Mouse (Mus musculus) heart, embryonic 16.5 days (tissue): ENCODE data around the gene Btbd9. TPM values are rescaled to one million over a fixed set of nuclear protein-coding genes. Genes with fewer than 3 reads are reported as not detected.

ENCODE experiments used
- ATAC-seq: fragments of 200-750 bp; cut with Nextera tagmentation; replicated peaks from 2 replicates; pipeline ENCODE4 v1.8.0; 2017; ENCODE audit warnings: moderate number of reproducible peaks; ENCODE audit not compliant: insufficient read depth, low FRiP score; ENCODE audit errors: extremely low read depth
- H3K27ac ChIP-seq: fragments of 300-500 bp; sonication (generic); 2 replicates; pipeline ENCODE4 v1.5.1; 2014; ENCODE audit warnings: mild to moderate bottlenecking, low read length, control low read depth, moderate library complexity
- H3K27me3 ChIP-seq: fragments of 300-500 bp; sonication (generic); 2 replicates; pipeline ENCODE4 v1.6.1; 2014; ENCODE audit warnings: low read length, mixed read lengths; ENCODE audit not compliant: control insufficient read depth, insufficient read depth
- H3K36me3 ChIP-seq: fragments of 300-500 bp; sonication (generic); 2 replicates; pipeline ENCODE4 v1.6.1; 2014; ENCODE audit not compliant: control insufficient read depth, insufficient read depth
- H3K4me1 ChIP-seq: fragments of 300-500 bp; sonication (generic); 2 replicates; pipeline ENCODE4 v1.6.1; 2014; ENCODE audit warnings: low read length, mixed read lengths; ENCODE audit not compliant: control insufficient read depth, insufficient read depth
- H3K4me2 ChIP-seq: fragments of 300-500 bp; sonication (generic); 2 replicates; pipeline ENCODE4 v1.6.1; 2014; ENCODE audit warnings: low read depth, mild to moderate bottlenecking, control low read depth, low read length
- H3K4me3 ChIP-seq: fragments of 300-500 bp; sonication (generic); 2 replicates; pipeline ENCODE4 v1.5.1; 2014; ENCODE audit warnings: mild to moderate bottlenecking, control low read depth, low read length
- H3K9ac ChIP-seq: fragments of 300-500 bp; sonication (generic); 2 replicates; pipeline ENCODE4 v1.6.1; 2014; ENCODE audit warnings: low read length, control low read depth
- H3K9me3 ChIP-seq: fragments of 300-500 bp; sonication (generic); replicated peaks from 2 replicates; pipeline ENCODE4 v1.6.1; 2016; ENCODE audit warnings: low read length; ENCODE audit not compliant: control insufficient read depth
- WGBS: fragments of 180-500 bp; shearing (Covaris S2); extraction: QIAGEN DNeasy Blood & Tissue Kit; methylation state at CpG from one replicate; pipeline ENCODE4 v1.1.7; 2014; 5-methylcytosine and 5-hydroxymethylcytosine counted together
- polyA plus RNA-seq: library from polyadenylated mRNA; unstranded; fragments of >200 nt; fragmentation: Nextera tagmentation; extraction: Ambion mirVana; gene quantifications from 2 replicates; pipeline ENCODE4 v1.2.1, GENCODE M21; 2015

Gene Btbd9
- polyA plus RNA-seq, 1 experiment from 2014 or later = 38.9 TPM

- H3K9ac ChIP-seq = no peak overlapping the region
- ATAC-seq = no peak
- peaks cover 17% of the 10 kb centered on the region for H3K36me3 ChIP-seq
- peaks cover 13% of the 10 kb centered on the region for H3K4me1 ChIP-seq
- H3K27me3 ChIP-seq = no peaks in the 10 kb centered on the region
- no peak overlapping the region for H3K27ac ChIP-seq
- peaks cover 5% of the 10 kb centered on the region; the same call in 1 of the 2 replicates for H3K9me3 ChIP-seq
- WGBS = 83% methylated on average over 11 of the region's 11 CpGs
- no peak overlapping the region for H3K4me3 ChIP-seq
- H3K4me2 ChIP-seq = no peak overlapping the region
Measured at GRCm38 (mm10) chr17:30606206-30606605, 29.9 kb upstream of the Btbd9 start.

- H3K4me3 ChIP-seq = no peak overlapping the region
- peaks cover 4% of the 10 kb centered on the region; the same call in 1 of the 2 replicates for H3K9me3 ChIP-seq
- H3K4me1 ChIP-seq = peaks cover 11% of the 10 kb centered on the region
- H3K27ac ChIP-seq = no peak overlapping the region
- H3K27me3 ChIP-seq = no peaks in the 10 kb centered on the region
- peaks cover 25% of the 10 kb centered on the region for H3K36me3 ChIP-seq
- no peak overlapping the region for H3K4me2 ChIP-seq
- 92% methylated on average over 5 of the region's 5 CpGs for WGBS
- H3K9ac ChIP-seq = no peak overlapping the region
- ATAC-seq = no peak
Measured at GRCm38 (mm10) chr17:30605001-30605400, 28.7 kb upstream of the Btbd9 start.

GRCm38 (mm10) chr17:30604296-30604695, 28.0 kb upstream of the Btbd9 start:
- Histone ChIP-seq H3K27ac (no peak overlapping the region), H3K4me2 (no peak overlapping the region), H3K4me1 (peaks cover 4% of the 10 kb centered on the region), H3K36me3 (peaks cover 27% of the 10 kb centered on the region), H3K27me3 (no peaks in the 10 kb centered on the region), H3K4me3 (no peak overlapping the region), H3K9ac (no peak overlapping the region), H3K9me3 (no peaks in the 10 kb centered on the region)
- WGBS = 93% methylated on average over 6 of the region's 6 CpGs
- ATAC-seq = no peak

- Histone ChIP-seq H3K36me3 (peaks cover 41% of the 10 kb centered on the region), H3K9me3 (no peaks in the 10 kb centered on the region), H3K4me2 (no peak overlapping the region), H3K27ac (no peak overlapping the region), H3K4me1 (no peaks in the 10 kb centered on the region), H3K9ac (no peak overlapping the region), H3K4me3 (no peak overlapping the region), H3K27me3 (no peaks in the 10 kb centered on the region)
- WGBS = 91% methylated on average over 14 of the region's 14 CpGs
- ATAC-seq = no peak
Measured at GRCm38 (mm10) chr17:30602175-30602574, 25.9 kb upstream of the Btbd9 start.

GRCm38 (mm10) chr17:30598300-30598699, 22.0 kb upstream of the Btbd9 start:
- no peak for ATAC-seq
- Histone ChIP-seq H3K27me3 (no peaks in the 10 kb centered on the region), H3K4me1 (no peaks in the 10 kb centered on the region), H3K4me3 (no peak overlapping the region), H3K4me2 (no peak overlapping the region), H3K9ac (no peak overlapping the region), H3K9me3 (no peaks in the 10 kb centered on the region; the same call in 1 of the 2 replicates), H3K27ac (no peak overlapping the region), H3K36me3 (peaks cover 59% of the 10 kb centered on the region)
- WGBS = 86% methylated on average over 5 of the region's 5 CpGs

GRCm38 (mm10) chr17:30597786-30598185, 21.5 kb upstream of the Btbd9 start:
- Histone ChIP-seq H3K9ac (no peak overlapping the region), H3K27ac (no peak overlapping the region), H3K4me2 (no peak overlapping the region), H3K27me3 (no peaks in the 10 kb centered on the region), H3K4me3 (no peak overlapping the region), H3K9me3 (no peaks in the 10 kb centered on the region; the same call in 1 of the 2 replicates), H3K36me3 (peaks cover 60% of the 10 kb centered on the region), H3K4me1 (no peaks in the 10 kb centered on the region)
- WGBS = 92% methylated on average over 9 of the region's 9 CpGs
- ATAC-seq = no peak

GRCm38 (mm10) chr17:30594846-30595245, 18.6 kb upstream of the Btbd9 start:
- H3K4me2 ChIP-seq = no peak overlapping the region
- 67% methylated on average over 6 of the region's 6 CpGs for WGBS
- peaks cover 49% of the 10 kb centered on the region for H3K36me3 ChIP-seq
- no peaks in the 10 kb centered on the region for H3K27me3 ChIP-seq
- no peak overlapping the region for H3K9ac ChIP-seq
- H3K4me3 ChIP-seq = no peak overlapping the region
- H3K27ac ChIP-seq = no peak overlapping the region
- no peak for ATAC-seq
- no peaks in the 10 kb centered on the region for H3K4me1 ChIP-seq
- H3K9me3 ChIP-seq = no peaks in the 10 kb centered on the region; the same call in 1 of the 2 replicates

- no peak overlapping the region for H3K9ac ChIP-seq
- H3K9me3 ChIP-seq = no peaks in the 10 kb centered on the region; the same call in 1 of the 2 replicates
- no peak for ATAC-seq
- no peaks in the 10 kb centered on the region for H3K4me1 ChIP-seq
- WGBS = 75% methylated on average over 5 of the region's 5 CpGs
- H3K27me3 ChIP-seq = no peaks in the 10 kb centered on the region
- no peak overlapping the region for H3K27ac ChIP-seq
- H3K4me2 ChIP-seq = no peak overlapping the region
- peaks cover 46% of the 10 kb centered on the region for H3K36me3 ChIP-seq
- no peak overlapping the region for H3K4me3 ChIP-seq
Measured at GRCm38 (mm10) chr17:30594407-30594806, 18.1 kb upstream of the Btbd9 start.

GRCm38 (mm10) chr17:30590417-30591198, 14.3 kb upstream of the Btbd9 start:
- Histone ChIP-seq H3K4me2 (no peak overlapping the region), H3K9me3 (no peaks in the 10 kb centered on the region), H3K36me3 (peaks cover 23% of the 10 kb centered on the region), H3K4me3 (no peak overlapping the region), H3K4me1 (no peaks in the 10 kb centered on the region), H3K9ac (no peak overlapping the region), H3K27me3 (no peaks in the 10 kb centered on the region), H3K27ac (no peak overlapping the region)
- no peak for ATAC-seq
- WGBS = 55% methylated on average over 17 of the region's 17 CpGs
